Mouse (Mus musculus): ENCODE measurements around the gene Clic3.

Gene Clic3

GRCm38 (mm10) chr2:25442682-25443081 is 14.0 kb upstream of the Clic3 start:
- DNase-seq (ENCODE audit: low spot score in 2 of 2), result no peak

DNA sequence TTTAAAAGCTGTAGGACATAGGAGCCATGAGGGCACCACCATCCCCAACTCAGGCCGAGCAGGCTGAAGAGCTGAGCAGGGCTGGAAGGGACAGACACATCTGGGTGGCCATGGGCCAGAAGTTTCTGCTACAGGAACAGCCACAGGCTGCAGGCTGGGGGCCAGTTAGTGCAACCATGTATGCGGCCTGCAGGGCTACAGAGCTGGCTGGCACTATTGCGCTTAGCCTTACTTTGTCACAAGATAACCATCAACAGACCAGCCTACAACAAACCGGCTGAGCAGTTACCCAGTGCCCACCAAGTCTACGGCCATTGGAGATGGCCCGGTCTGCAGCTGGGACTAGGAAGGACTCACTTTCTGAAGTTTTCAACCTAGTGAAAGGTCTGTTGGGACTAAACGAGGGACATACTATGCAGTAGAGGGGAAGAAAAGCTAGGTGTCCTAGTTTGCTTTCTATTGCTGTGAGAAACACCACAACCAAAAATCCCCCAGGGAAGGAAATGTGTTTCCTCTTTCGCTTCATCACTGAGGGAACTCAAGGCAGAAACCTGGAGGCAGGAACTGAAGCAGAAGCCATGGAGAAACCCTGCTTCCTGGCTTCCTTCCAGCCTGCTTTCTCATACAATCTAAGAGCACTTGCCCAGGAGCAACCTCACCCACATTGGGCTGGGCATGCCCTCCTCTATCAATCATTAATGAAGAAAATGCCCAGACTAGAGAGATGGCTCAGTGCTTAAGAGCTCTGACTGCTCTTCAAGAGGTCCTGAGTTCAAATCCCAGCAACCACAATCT is 5.6 kb upstream of the Clic3 start:
- no peak for DNase-seq (ENCODE audit: low spot score in 2 of 2)

DNA sequence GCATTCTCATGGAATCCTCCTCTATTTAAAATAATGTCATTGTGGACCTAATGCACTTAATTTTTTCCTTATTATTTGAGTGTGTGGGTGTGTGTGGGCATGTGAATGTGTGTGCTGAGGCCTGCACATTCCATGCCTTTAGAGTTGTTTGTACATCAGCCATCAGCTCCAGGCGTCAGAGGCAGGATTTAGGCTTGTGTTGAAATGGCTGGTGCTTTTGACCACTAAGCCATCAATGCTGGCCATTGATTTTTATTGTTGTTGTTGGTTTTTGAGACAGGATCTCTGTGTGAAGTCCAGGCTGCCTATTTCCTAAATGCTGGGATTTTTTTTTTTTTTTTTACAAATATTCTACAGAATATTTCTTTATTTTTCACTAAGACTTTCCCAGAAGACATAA is 3.7 kb upstream of the Clic3 start:
- no peak for DNase-seq (ENCODE audit: low spot score in 2 of 2)

DNA sequence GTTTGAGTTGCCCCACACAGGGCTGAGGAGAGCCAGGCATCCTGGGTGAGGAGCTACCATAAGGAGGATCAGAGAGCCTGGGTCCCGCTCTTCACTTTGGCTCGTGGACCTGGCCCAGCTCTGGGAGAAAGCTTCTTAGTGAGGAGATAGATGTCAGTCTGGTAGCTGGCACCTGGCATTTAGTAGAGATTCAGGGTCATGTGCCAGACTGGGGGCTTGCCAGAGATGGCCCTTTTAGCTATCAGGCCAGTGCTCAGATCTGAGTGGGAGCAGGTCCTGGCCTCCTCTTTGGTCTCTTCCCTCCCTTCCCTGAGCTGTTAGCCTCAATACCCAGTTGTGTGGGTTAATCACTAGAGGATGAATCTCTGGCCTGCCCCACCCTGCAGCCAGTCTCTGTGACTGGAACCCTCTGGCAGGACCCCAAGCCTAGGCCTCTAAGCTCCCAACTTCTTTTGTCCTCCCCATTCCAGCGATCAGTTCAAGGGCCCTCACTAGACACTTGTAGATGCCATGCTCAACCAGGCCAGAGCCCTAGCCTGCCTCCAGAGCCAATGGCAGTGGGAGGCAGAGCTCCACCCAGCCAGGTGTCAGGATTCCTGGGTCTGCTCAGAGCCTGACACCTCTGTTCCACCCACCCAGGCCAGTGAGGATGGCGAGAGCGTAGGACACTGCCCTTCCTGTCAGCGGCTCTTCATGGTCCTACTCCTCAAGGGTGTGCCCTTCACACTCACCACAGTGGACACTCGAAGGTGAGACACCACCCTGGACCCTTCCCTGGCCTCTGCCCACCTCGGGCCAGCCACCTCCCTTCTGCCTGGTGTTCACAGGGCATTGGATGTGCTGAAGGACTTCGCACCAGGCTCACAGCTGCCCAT is 621 bp downstream of the Clic3 start:
- DNase-seq (ENCODE audit: low spot score in 2 of 2), result no peak

DNA sequence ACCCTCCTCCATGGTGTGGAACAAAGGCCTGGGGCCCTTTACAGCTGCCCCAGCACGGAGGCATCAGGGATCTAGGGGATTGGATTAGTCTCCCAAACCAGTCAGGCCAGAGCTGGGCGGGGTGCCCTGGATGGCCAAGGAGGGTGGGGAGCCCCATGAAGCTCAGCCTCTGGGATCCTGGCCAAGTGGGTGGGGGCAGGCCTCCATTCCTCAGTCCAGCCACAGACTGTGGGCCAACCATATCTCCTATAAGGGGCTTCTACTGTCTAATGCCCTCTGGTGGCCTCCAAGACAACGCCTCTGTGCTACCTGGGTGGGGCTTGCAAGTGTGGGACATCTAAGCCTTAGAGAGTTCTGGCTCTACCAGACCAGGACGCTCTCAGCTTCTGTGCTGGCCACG is 2.3 kb downstream of the Clic3 start:
- no peak for DNase-seq (ENCODE audit: low spot score in 2 of 2)

DNA sequence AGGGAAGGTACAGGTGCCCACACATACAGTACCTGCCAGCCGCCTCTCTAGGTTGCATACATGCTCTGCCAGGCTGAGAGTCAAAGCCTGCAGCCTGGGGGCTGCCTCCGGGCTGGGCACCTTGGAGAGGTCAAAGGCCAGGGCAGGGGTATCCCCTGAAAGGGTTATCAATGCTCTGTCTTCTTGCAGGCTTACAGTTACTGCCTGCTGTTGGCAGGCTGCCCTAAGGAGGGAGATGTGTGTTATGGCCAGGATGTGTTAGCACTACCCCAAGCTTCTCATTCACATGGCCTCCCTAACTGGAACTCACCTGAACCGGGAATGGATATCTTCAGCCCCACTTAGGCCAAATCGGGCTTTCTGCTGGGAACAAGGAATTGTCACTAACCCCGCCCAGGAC is 3.5 kb downstream of the Clic3 start:
- no peak for DNase-seq (ENCODE audit: low spot score in 2 of 2)

DNA sequence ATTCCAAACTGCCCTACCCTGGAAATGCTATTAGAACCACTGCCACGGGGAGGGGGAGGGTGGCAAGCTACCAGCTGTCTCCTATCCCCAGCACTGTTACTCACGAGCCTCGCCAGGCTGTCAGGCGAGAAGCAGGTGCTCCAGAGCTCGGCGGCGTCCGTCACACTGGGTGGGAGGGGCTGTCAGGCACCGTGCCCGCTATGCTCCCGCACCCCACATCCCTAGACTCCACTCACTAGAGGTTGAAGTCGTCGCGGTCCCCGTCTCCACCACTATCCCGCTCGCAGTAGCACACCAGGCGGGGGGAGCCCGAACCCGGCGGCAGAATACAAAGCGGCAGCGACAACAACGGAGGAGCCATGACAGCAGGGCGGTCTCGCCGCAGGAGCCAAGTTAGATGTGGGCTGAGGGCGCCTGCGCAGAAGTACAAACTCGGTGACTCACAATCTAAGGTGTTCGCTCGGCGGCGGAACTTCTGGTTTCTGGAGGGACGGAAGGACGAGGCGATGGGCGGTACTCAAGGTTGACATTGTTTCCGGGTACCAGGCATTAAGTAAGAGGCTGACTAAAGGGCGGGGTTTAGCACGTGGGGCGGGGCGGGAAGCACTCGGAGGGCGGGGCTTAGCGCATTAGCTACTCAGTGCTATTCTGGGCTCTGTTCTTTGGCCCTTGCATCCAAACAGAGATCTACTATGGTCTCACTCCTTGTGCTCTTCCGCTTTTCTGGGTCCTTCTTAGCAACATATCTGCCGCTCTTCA is 4.1 kb downstream of the Clic3 start, which contains the start of gene Paxx:
Gene Paxx, minus strand, starts transcription at position 544 of the 759 bp plus-strand sequence.
- DNase-seq (ENCODE audit: low spot score in 2 of 2), result peak; percentile 96 to 97

GRCm38 (mm10) chr2:25461407-25461806 is 4.8 kb downstream of the Clic3 start:
- DNase-seq (ENCODE audit: low spot score in 2 of 2), result no peak

DNA sequence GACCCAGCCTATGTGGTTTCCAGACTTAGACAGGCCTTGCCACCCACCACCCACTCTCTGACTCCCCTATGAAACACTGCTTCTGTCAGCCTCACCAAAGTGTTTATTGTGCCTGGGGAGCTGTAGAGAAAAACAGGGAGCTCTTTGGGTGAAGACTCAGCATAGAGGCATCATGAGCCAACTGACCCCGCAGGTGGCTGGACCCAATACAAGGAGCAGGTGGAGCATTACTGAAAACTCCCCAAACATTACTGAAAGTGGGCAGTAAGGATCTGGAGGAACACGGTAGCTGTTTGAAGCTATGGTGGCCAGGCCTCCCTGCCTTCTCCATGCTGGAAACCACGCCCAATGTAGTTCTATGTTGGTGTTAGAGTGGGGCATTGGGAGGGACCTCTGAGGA is 7.0 kb downstream of the Clic3 start:
- DNase-seq (ENCODE audit: low spot score in 2 of 2), result no peak

DNA sequence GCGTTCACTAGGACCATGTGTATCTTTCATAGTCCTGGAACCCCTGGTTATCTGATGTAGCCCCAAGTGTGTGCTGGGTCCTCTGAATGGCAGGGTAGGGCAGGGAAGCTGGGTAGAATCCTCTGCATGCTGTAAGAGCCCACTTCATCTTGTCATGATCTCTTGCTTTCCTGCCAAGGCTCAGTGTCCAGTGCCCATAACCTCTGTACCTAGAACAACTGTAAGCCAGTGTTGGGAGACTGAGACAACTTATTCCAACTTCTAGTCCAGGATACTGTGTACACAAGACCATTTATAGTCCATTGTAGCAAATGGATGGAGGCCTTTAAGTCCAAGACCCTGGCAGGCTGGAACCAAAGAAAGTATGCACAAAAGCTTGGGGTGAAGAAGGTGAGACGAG is 8.6 kb downstream of the Clic3 start:
- DNase-seq (ENCODE audit: low spot score in 2 of 2), result no peak

GRCm38 (mm10) chr2:25465816-25466635 is 9.4 kb downstream of the Clic3 start:
- DNase-seq (ENCODE audit: low spot score in 2 of 2), result peak; percentile 86 to 88

DNA sequence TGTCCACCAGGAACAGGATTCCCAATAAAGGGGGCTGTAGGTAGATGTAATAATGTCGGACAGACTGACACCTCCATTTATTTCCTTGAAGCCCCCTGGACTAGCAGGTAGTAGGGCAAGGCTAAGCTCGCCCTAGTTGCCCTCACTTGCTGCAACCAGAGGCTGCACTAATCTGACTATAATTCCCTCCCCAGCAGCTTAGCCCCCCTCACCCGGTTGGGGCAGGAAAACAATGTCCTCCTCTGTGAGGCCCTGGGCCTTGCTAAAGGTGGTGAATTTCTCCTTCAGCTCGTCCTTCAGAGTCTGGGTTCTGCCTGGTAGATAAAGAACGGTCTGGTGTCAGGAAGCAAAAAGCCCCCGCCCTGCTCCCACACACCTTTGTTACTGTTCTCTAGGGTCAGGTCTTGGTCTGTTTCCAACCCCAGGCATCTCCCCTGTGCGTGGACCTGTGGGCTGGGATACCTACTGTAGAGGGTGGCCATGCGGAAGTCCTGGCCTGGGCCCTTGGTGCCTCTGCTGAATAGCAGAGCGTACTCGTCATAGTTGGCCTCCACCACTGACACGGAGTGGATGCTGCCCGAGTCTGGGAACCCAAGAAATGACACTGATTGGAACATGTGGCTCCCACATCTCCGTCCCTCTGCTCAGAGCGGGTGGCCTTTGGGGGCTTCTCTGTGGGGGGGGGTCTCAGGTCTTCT is 11.1 kb downstream of the Clic3 start:
- DNase-seq (ENCODE audit: low spot score in 2 of 2), result no peak

- no peak for DNase-seq (ENCODE audit: low spot score in 2 of 2)
Observed at GRCm38 (mm10) chr2:25468962-25469915, 12.6 kb downstream of the Clic3 start.

GRCm38 (mm10) chr2:25469969-25470368 is 13.3 kb downstream of the Clic3 start, which contains the start of gene Ptgds:
Gene Ptgds, minus strand, starts transcription at chr2:25470046.
- DNase-seq (ENCODE audit: low spot score in 2 of 2), result no peak

DNA sequence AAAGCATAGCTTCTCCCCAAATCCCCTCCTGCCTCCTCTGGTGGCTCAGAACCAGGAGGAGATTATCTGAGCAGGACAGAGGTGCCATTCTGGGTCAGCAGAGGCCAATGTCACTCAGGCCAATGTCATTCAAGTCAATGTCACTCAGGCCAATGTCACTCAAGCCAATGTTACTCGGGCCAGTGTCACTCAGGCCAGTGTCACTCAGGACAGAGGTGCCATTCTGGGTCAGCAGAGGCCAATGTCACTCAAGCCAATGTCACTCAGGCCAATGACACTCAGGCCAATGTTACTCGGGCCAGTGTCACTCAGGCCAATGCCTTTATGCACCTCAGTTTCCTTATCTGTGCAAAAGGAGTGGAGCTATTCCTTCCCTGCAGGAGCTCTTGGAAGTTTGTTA is 15.9 kb downstream of the Clic3 start:
- no peak for DNase-seq (ENCODE audit: low spot score in 2 of 2)

GRCm38 (mm10) chr2:25477541-25477940 is 20.9 kb downstream of the Clic3 start:
- no peak for DNase-seq (ENCODE audit: low spot score in 2 of 2)

GRCm38 (mm10) chr2:25477967-25478675 is 21.5 kb downstream of the Clic3 start:
- DNase-seq (ENCODE audit: low spot score in 2 of 2), result no peak

GRCm38 (mm10) chr2:25479551-25480311 is 23.1 kb downstream of the Clic3 start:
- no peak for DNase-seq (ENCODE audit: low spot score in 2 of 2)

All from spleen, postnatal 36 days (tissue).